Mouse (Mus musculus): ENCODE results near the gene Daam1.

Gene Daam1

DNA sequence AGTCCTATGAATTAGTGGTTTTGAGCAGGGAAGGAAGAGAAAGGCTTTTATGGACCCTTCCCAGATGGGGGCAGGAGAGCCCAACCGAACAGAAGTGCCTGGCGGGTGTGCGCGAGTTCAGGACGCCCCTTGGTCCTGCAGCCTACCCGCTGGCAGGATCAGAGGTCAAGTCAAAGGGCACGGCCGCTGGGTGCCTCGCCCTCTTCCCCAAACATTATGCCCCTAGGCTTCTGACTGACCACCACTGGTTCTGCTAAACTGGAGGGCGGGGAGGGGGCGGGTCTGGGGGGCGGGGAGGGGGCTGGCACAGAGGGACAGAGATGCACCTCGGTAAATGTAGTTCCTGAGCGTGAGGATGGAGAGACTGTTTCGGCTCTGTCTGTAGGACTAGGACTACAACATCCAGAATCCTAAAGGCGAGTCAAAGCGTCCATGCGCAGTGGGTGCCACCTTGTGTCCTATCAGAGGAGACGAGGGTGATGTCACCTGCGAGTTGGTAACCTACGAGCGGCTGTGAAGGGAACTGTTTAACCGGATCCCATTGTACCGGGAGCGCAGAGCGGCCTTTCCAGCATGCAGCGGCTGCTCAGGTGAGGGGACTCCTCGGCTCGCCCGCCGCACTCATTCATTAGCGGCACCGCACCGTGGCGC lies at the start of gene Daam1:
TSS of gene Daam1 (plus strand) at position 472 of the 651 bp plus-strand sequence.
- DNase-seq = peak; percentile 83

DNA sequence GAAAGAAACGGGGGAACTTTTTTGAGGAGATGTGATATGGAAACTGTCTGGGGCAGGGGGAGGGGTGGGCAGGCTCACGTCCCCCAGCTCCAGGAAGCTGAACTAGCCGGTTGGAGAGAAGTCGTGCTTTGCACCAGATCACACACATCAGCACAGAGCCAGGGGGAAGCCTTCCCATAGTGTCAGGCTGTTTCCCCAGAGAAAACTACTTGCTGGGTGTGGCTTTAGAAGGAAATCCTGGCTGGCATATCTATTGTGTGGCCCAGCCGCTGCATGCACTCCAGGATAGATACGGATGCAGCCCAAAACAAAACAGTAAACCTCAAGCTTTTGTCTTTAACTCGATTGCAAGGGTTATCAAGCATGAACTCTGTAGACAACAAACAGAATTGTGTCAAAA lies 49.7 kb upstream of the Daam1 start:
- DNase-seq = no peak

DNA sequence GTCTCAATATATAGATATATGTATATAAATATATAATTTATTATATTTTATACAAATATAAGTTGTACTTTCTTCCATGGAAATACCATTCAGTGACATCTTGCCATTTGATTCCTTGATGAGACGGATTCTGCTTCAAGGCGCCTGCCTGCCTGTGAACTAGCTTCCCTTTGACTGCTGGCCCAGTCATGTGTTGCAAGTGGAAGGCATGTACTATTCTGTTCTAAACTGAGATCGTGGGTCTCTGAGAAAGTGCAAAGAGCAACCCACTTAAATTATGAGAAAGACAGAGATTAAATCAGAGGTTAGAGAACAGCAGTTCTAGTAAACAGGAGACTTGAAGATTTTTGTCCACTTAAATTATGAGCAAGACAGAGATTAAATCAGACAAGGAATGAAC lies 46.9 kb upstream of the Daam1 start:
- no peak for DNase-seq

DNA sequence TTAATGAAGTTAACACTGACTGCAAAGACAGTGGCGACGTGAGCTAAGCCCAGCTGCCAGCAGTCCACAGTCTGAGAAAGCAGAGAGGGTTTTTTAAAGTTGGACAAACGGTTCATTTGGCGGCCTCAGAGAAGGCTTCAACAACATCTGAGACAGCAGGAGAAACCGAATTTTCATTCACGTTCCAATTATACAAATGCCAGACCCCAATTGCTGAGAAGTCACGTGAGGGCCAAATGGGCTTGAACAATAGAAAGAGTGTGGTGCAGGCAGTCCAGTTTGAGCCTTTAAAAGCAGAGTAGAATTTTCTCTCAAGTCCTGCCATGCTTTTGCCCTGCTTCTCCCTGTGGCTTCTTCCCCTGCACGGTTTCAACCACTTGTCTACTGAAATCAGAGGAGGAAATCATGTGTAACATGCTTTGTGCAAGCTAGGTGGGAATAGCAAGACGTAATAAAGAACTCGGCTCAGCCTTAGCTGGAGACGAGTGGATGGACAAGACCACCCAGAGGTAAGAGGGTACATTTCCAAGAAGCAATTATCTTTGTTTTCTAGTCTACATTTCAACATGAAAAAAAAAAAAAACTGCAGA lies 46.1 kb upstream of the Daam1 start:
- DNase-seq = no peak

DNA sequence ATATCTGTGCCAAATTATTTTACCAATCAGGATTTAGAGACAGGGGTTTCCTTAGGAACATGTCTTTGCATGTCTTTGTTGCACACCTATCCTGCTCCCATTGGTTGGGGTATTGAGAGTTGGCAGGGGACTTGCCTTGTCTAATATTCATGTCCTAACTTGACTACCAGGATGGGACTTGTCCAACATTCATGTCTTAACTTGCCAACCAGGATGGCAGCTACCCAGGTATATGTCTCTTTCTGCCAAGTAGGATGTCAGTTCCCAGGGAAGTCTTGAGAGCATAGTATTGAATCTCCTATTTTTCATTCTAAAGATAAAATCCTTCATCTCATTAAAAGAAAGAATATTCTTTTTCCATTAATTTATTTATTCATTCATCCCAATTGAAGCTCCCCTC lies 44.4 kb upstream of the Daam1 start:
- no peak for DNase-seq

DNA sequence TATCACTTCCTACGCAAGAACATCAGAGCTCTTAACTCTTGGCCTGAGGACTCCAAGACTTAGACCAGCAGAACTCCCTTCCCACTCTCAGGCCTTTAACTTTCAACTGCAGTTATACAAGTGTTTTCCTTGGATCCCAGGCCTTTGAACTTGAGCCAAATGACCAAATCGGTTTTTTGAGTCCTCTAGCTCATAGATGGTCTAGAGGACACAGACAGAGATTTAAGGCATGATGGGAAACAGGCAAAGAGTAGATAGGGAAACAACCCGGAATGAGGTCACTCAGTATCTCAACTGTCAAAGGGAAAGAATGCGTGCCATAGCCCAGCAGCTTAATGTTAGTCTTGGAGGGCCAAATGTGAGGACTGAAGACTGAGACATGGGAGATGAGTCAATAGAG lies 42.1 kb upstream of the Daam1 start:
- no peak for DNase-seq

DNA sequence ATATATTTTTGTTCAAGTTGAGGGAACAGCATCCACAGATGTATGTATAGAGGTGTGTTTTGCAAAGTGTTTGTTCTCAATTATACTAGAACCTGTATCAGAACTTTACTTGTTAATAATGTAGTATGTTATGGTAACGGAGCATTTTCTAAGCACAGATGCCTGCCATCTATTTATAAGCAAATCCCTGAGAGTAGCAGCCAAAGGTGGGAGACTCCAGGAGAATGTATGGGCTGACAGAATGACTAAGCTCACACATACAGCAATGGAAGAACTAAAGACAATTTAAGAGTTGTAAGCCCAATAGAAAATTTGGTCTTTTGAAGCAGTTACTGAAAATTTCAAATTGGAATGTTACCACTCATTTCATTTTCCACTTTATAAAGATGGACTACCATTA lies 40.3 kb upstream of the Daam1 start:
- DNase-seq = no peak

DNA sequence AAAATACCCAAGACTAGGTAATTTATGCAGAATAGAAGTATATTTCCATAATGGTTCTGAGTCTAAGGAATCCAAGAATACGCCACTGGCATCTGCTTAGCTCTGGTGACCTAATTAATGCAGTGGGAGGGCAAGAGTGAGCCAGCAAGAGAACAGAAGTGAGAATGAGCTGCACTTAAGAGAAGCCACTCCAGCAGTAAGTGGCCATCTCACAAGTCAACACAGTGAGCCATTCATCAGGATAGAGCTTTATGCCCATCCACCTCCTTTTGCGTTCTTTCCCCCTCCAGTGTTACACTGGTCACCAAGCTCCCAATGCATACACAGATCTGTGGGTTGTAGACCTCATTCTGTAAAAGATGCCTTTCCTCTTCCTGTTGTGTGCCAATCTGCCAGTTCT lies 37.8 kb upstream of the Daam1 start:
- DNase-seq = no peak

DNA sequence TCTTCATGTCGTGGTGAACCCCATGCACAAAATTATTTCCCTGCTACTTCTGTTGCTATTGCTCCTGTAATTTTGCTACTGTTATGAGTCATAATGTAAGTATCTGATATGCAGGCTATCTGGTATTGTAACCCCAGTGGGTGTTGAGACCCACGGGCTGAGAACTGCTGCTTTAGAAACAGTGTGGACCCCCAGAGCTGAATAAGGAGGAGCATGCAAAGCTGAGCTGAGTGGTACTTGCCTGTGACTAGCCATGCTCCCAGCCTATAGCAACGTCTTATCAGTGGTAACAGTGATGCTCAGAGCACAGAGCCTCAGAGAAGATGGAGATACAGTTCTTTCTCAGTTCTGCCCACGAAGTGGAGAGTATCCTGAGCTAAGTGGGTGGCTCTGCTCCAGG lies 35.3 kb upstream of the Daam1 start:
- DNase-seq = no peak

DNA sequence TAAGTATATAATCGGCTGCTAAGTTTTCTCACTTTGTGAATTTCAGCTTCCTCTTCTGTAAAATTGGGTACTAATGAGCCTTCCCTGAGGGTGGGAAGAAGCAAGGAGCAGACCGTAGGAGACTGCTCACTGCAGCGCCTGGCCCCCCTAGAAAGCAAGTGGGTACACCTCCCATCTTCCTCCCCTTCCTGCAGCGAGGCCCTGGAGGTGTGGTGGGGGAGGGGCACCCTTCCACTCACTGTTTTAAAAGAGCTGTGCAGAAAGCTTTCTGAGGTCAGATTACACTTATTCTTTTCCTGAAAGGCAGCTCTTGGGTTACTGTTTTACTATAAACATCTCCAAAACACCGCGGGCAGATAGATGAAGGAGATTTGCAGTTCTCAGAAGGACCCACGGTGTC lies 34.4 kb upstream of the Daam1 start:
- DNase-seq = peak; percentile 3

DNA sequence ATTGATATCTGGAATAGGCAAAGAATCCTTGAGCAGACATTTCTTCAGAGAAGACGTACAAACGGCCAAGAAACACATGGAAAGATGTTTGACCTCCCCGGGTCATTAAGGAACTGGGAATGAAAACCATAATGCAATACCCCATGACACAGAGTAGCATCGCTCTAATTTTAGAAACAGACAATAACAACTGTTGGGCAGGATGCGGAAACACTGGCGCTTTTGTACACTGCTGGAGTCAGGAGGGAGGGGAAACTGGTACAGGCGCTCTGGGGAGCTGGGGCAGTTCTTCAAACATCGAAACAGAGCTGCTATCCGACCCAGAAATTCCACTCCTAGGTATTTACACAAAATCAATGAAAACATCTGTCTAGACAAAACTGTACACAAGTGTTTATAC lies 23.6 kb upstream of the Daam1 start:
- DNase-seq = no peak

DNA sequence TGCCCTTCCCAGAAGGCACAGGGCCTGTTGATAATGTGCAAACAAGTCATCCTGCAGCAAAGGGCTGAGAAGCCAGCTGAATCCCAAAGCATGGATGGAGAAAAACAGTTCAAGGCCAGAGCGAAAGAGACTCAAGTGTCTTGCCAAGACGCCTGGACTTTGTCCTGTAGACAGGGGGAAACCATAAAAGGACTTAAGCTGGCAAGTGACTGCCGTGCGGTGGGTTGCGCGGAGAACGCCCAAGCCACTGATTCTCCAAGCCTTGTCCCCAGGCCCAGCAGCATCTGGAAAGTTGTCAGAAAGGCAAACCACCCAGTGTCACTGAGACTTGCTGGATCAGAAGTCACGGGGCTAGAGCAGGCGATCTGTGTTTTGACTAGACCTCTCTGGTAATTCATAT lies 22.2 kb upstream of the Daam1 start:
- DNase-seq = no peak

DNA sequence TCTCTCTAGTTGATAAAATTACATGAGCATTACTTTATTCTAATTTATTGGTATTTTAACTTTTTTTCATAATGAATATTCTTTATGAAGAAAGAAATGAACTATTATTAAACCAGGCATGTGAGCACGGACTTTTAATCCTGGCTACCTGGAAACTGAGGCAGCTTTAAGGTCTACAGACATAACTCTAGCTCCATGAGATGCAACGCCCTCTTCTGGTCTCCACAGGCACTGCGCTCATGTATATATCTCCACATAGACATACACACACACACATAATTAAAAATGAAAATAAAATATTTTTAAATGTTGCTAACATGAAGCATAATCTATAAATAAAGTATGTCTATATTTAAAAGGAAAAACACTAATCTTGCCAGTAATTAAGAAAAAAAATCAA lies 21.3 kb upstream of the Daam1 start:
- DNase-seq = no peak

DNA sequence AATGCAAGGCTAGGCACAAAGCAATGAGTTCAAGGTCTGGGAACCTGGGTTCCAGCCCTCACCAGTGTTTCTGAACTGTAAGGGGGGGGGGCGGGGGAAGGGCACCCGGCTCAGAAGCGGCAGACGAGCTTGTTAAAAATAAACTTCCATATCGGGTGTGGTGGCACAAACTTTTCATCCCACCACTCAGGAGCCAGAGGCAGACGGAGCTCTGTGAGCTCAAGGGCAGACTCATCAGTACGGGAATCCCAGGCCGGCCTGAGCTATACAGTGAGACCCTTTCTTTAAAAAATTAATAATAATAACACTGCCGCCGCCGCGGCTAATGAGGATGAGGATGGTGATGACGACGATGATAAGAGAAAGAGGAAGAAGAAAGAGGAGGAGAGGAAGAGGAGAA lies 18.3 kb upstream of the Daam1 start:
- no peak for DNase-seq

DNA sequence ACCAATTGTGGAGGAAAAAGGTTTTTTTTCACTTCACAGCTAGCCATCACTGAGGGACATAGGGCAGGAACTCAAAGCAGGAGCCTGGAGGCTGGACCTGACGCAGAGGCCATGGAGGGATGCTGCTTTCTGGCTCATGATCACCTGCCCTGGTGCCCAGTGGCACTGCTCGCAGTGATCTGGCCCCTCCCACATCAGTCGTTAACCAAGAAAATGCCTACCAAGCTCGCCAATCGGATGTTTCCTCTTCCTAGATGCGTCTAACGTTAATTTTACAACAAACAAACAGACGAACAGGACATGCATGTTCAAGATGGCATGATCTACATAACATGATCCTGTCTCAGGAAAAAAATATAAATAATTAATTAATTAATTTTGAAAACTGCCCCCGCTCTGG lies 17.6 kb upstream of the Daam1 start:
- DNase-seq = no peak

DNA sequence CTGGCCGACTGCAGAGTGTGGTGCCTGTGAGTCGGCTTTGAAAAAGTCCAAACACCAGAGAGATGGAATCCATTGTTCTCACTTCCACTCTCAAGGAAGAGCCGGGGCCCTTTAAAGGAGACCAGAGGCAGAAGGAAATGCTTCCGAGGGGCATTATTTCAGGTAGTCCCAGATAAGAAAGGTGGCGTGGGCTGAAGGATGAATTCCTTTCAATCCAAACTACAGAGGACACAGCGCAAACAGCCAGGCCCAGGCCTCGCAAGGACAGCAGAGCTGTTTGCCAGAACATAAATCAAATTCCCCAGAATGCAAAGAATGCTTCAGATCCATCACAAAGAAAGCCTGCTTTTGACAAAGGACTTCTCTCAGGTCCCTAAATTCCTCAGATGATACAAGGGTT lies 17.1 kb upstream of the Daam1 start:
- DNase-seq = no peak

DNA sequence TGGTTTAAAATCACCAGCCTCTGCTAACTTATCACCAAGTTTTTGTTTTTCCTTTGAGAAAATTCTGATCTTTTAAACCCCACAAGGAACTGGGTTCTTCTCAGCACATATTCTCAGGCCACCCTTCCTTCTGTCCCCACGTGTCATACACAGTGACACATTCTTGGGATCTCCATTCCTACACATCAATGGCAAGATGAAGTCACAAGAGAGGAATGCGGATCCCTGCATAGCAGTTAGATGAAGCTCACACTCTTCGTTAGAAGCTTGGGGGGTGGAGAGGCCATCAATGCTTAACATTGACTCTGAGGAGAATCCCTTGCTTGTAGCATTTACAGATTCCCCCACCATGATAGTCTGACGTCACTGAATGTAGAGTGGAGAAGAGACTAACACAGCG lies 10.8 kb upstream of the Daam1 start:
- no peak for DNase-seq

DNA sequence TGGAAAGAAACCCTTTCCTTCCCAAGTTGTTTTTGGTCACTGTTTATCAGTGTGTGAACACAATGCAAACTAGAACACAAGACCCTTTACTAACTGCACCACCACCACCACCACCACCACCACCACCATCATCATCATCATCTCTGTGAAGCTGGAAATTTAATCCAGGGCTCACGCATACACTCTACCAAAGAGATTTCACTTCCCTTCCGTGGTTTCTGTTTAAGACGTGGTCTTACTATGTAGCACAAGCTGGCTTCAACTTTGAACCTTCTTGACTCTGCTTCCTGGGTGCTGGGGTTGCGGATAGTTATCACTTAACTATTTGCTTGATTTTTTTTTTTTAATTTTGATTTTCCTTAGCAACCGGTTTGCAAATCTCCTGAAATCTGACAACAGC lies 9.6 kb upstream of the Daam1 start:
- DNase-seq = no peak

DNA sequence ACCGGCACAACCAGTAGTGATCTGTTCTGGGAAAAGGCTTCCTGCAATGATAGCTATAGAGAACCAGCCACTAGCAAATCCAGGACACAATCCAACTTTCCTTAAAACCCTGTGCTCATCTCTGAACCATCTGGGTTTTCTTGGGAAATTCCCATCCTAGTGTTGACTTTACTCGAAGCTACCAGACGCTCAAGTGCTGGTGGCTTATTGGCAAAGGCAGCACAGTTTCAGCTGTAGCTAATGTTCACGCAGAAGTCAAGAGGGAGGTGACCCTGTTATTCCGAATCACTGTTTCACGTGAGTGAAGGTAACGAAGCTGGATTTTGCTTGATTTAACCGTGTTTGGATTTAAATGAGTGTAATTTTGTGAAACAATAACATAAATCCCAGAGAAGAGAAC lies 9.1 kb upstream of the Daam1 start:
- no peak for DNase-seq

DNA sequence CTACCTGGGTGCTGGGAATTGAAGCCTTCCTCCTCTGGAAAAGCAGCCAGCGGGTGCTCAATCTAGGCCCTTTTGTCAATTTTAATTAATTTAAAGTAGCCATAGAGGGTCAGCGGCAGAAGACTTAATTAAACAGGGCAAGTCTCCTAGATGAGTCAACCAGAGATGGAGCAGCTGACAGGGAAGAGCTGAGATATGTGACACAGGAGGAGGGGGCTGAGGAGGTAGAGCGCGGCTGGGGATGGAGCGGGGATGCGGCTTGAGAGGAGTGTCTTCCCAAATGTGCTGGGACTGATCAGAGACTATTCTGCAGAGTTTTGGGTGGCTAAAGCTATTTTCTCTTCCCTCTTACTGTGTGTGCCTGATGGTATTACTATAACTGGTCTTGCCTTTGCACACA lies 6.0 kb upstream of the Daam1 start:
- DNase-seq = no peak

DNA sequence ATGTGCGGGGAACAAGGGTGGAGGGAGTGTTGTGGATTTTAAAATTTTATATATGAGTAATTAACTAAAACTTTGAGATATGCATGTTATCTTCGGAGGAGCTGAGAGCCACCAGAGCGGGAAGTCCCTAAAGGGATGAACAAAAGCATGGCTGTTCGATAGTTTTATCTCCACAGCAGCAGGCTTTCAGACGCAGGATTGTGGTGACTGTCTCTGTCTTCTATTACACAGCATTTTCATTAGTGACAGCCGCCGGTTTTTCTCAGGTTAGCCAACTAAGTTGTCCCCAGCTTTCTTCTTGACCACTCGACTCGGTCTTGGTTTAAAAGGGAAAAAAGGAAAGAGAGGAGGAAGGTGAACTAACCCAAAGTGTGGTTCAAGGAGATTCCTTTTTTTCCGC lies 739 bp upstream of the Daam1 start:
- no peak for DNase-seq

DNA sequence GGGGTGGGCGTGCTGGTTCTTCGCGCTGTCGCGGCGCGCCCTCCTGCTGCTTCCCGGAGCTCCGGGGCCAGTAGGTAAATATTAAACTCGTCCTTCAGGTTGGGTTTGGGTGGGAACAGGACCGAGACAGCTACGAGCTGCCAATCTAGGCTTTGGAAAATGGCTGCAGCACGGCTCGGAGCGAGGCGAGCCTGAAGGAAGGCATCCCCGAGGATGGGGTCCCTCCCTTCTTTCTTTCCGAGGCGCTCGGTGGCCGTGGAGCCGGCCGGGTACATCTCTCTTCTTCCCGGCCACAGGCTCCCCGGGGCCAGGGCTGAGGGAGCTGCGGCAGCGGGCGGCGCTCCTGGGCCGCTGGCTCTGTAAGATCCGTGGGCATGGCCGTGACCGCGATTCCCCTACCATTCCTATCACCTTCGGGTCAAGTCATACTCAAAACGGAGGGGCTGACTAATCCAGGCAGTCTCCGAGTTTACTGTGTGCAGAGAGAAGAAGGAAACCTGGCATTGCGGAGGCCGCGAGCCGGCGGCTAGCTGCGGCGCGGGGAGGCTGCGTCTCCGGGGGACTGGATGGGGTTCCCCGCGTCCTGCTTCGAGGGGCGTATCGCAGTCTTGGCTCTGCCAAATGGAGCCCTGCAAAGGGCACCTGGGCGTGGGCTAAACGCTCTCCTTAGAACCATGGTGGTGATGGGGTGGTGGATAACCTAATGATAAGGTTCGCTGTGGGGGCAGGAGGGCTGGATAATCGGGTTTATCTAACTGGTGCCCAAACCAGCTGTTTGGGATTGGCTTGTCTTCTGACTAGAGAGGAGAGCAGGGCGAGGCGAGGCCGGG lies 595 bp downstream of the Daam1 start:
- peak; percentile 36 for DNase-seq

DNA sequence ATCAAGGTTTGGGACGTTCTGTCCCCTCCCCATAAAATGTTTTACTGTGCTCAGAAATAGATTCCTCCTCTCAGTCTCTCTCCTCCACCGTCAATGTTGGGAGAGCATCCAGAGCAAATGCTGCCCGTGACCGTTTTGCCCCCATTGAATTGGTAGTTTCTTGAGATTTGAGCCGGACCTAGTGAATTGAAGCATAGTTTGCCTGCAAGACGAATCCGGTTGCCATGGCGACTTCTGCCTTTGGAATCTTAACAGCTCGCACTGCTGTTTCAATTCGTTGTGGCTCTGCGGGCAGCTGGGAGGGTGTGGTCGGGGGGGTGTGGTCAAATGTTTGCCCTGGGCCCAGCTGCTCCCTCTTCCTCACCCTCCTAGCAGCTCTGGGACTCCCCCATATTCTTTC lies 1.3 kb downstream of the Daam1 start:
- peak; percentile 10 for DNase-seq

DNA sequence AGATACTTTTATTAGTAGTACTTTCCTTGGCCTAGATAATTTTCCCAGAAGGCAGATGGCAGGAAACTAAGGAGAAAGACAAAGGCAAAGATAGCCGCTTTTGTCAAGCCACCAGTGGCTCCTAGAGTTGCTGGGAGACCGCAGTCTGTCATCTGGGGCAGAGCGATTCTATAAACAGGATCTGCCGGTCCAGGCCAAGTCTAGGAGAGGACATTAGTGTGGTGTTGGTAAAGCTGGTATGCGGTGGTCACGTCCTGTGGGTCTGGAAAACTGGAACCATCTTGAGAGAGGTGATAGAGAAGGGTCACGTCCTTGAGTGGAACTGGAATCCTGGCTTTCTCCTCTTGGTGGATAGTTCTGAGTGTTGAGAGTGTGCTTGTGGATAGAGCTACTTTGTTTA lies 3.2 kb downstream of the Daam1 start:
- no peak for DNase-seq

All from thymus, postnatal 25 days (tissue).